ENCODE assay signal across 38 mouse cellular contexts in genomic region chr14:57755661-57756060, GRCm38 (mm10). TPM values are rescaled to one million over a fixed set of nuclear protein-coding genes. Genes with fewer than 3 reads are reported as not detected.
A peak's percentile ranks its signal among the peaks of the same experiment; 100 is the strongest.
DNase-seq lines count a peak whose midpoint lies in the region; ATAC-seq and TF ChIP-seq lines count a peak whose summit lies in the region.
"Had no signal": no experiment of that assay in that cellular context is flagged by ENCODE, and none has a peak within 500 bp of the region (broad histone marks: within the 10 kb centered on the region; RNA-seq: fewer than 3 reads in every experiment).

No protein-coding gene starts in this region.

- 0 out of 2 replicates have a peak, but pooled peaks have one; percentile 22 for ATAC-seq in erythroblast, adult 5-6 weeks (replicated peaks; ENCODE audit: low FRiP score, poor library complexity, severe bottlenecking)
- peak; percentile 70 for ATAC-seq in liver, embryonic 12.5 days
- ATAC-seq in liver, postnatal 0 days, result peak; percentile 67
- ATAC-seq: activated CD4-positive, CD25-positive, alpha-beta regulatory T cell, adult 4 months; CD4-positive, CD25-positive, alpha-beta regulatory T cell, adult 4 months; forebrain, embryonic 15.5 days; midbrain, embryonic 15.5 days had no signal

- no peaks in the 10 kb centered on the region; a peak in 1 of 4 replicates for H3K27me3 ChIP-seq in MEL (ENCODE audit: control insufficient read depth in 1 of 2, insufficient read depth in 2 of 2, low read length in 2 of 2)
- H3K27me3 ChIP-seq in liver, embryonic 12.5 days (replicated peaks), result no peaks in the 10 kb centered on the region; the same call in 1 of the 2 replicates
- no peaks in the 10 kb centered on the region for H3K27me3 ChIP-seq in liver, postnatal 0 days (ENCODE audit: insufficient read depth, low read length)
- H3K27me3 ChIP-seq in hindbrain, embryonic 10.5 days (ENCODE audit: insufficient read depth, poor library complexity, severe bottlenecking), result no peaks in the 10 kb centered on the region
- H3K27me3 ChIP-seq: forebrain, embryonic 15.5 days; heart, embryonic 13.5 days; hindbrain, embryonic 12.5 days; megakaryocyte, embryonic 14.5 days; midbrain, embryonic 15.5 days; neural tube, embryonic 15.5 days had no signal

- DNase-seq in MEL (ENCODE audit: low read depth, low spot score), result peak; percentile 13
- DNase-seq in liver, postnatal 0 days, result no peak
- DNase-seq in urinary bladder, adult 2 months (ENCODE audit: low spot score), result no peak
- no peak for DNase-seq in right cerebral cortex, postnatal 10 days (ENCODE audit: low spot score in 2 of 2)
- no peak for DNase-seq in left cerebral cortex, postnatal 10 days (ENCODE audit: extremely low spot score in 1 of 2, low spot score in 2 of 2)
- no peak for DNase-seq in hindbrain, embryonic 10.5 days (ENCODE audit: low spot score)
- DNase-seq: adrenal gland, adult 2 months; adrenal gland, postnatal 36 days; cerebellum, adult 9-10 months; cerebellum, postnatal 36 days; gastrocnemius, adult 2 months; gastrocnemius, postnatal 36 days; heart, adult 2 months; heart, postnatal 10 days; kidney, adult 11 months; kidney, postnatal 14 days; layer of hippocampus, adult 9-11 months; lung, postnatal 36 days; right cerebral cortex, adult 18-20 months had no signal

- H3K4me2 ChIP-seq in liver, embryonic 12.5 days, result no peak overlapping the region
- peak overlapping the region; percentile 5; the same call in 1 of the 2 replicates for H3K4me2 ChIP-seq in liver, postnatal 0 days (ENCODE audit: low read depth, low read length)
- H3K4me2 ChIP-seq: forebrain, embryonic 15.5 days; heart, embryonic 13.5 days; hindbrain, embryonic 12.5 days; midbrain, embryonic 15.5 days; neural tube, embryonic 15.5 days had no signal

- no peak overlapping the region for H3K9ac ChIP-seq in MEL (ENCODE audit: control insufficient read depth, low read depth, low read length, poor library complexity, severe bottlenecking)
- H3K9ac ChIP-seq in liver, embryonic 12.5 days, result no peak overlapping the region
- no peak overlapping the region for H3K9ac ChIP-seq in liver, postnatal 0 days (replicated peaks)
- H3K9ac ChIP-seq: forebrain, embryonic 15.5 days; heart, embryonic 13.5 days; hindbrain, embryonic 12.5 days; midbrain, embryonic 15.5 days; neural tube, embryonic 15.5 days had no signal

- no peak for TF ChIP-seq CTCF in MEL (IDR thresholded peaks at IDR 0.05 in 2 of 3, conservative IDR thresholded peaks at IDR 0.05 in 1 of 3; ENCODE audit: control insufficient read depth in 1 of 3, insufficient read depth in 1 of 3, low read depth in 2 of 3, low read length in 3 of 3, poor library complexity in 1 of 3, severe bottlenecking in 1 of 3)
- TF ChIP-seq CTCF in liver, postnatal 0 days (IDR thresholded peaks at IDR 0.05; ENCODE audit: low read depth), result no peak

- H3K27ac ChIP-seq in MEL (ENCODE audit: control insufficient read depth, low read depth, low read length), result no peak overlapping the region
- peak overlapping the region; percentile 4; the same call in 1 of the 2 replicates for H3K27ac ChIP-seq in liver, embryonic 12.5 days
- peak overlapping the region; percentile 68 for H3K27ac ChIP-seq in liver, postnatal 0 days (ENCODE audit: low read depth)
- no peak overlapping the region for H3K27ac ChIP-seq in hindbrain, embryonic 10.5 days
- H3K27ac ChIP-seq: forebrain, embryonic 10.5 days; forebrain, embryonic 15.5 days; gastrocnemius, adult 2 months; heart, adult 2 months; heart, embryonic 13.5 days; hindbrain, embryonic 12.5 days; midbrain, embryonic 15.5 days; neural tube, embryonic 15.5 days had no signal

- TF ChIP-seq POLR2A in MEL (IDR thresholded peaks at IDR 0.05; ENCODE audit: control insufficient read depth in 1 of 2, insufficient read depth in 1 of 2, low read depth in 1 of 2, low read length in 2 of 2, poor library complexity in 1 of 2), result no peak

- WGBS in liver, embryonic 12.5 days (ENCODE audit: insufficient replicate concordance), result 69% methylated on average over 2 of the region's 2 CpGs
- WGBS in liver, postnatal 0 days (ENCODE audit: insufficient replicate concordance), result 54% methylated on average over 2 of the region's 2 CpGs
- 91% methylated on average over 2 of the region's 2 CpGs for WGBS in hindbrain, embryonic 10.5 days

- intact Hi-C loops in left cerebral cortex, postnatal 10 days (cut with DNase I), result no loop called here

- peaks cover 7 to 14% of the 10 kb centered on the region in 2 experiments for H3K4me1 ChIP-seq in MEL (ENCODE audit: control insufficient read depth in 1 of 2, insufficient read depth in 2 of 2, low read length in 2 of 2)
- H3K4me1 ChIP-seq in liver, embryonic 12.5 days, result peaks cover 65% of the 10 kb centered on the region
- peaks cover 45% of the 10 kb centered on the region for H3K4me1 ChIP-seq in liver, postnatal 0 days (ENCODE audit: insufficient read depth)
- peaks cover 16% of the 10 kb centered on the region for H3K4me1 ChIP-seq in hindbrain, embryonic 10.5 days (replicated peaks)
- H3K4me1 ChIP-seq: neural tube, embryonic 15.5 days had no signal

- H3K9me3 ChIP-seq in MEL (replicated peaks; ENCODE audit: insufficient read depth, low read length), result no peaks in the 10 kb centered on the region
- no peaks in the 10 kb centered on the region for H3K9me3 ChIP-seq in liver, embryonic 12.5 days (replicated peaks)
- no peaks in the 10 kb centered on the region for H3K9me3 ChIP-seq in liver, postnatal 0 days (ENCODE audit: low read length)
- H3K9me3 ChIP-seq in hindbrain, embryonic 10.5 days, result no peaks in the 10 kb centered on the region
- H3K9me3 ChIP-seq: forebrain, embryonic 10.5 days; forebrain, embryonic 15.5 days; heart, embryonic 13.5 days; hindbrain, embryonic 12.5 days; midbrain, embryonic 15.5 days; neural tube, embryonic 15.5 days had no signal

- H3K36me3 ChIP-seq in MEL (ENCODE audit: control insufficient read depth in 1 of 2, insufficient read depth in 2 of 2, low read length in 2 of 2), result peaks cover 0 to 16% of the 10 kb centered on the region in 2 experiments; a peak in 2 of 4 replicates
- no peaks in the 10 kb centered on the region for H3K36me3 ChIP-seq in liver, embryonic 12.5 days
- no peaks in the 10 kb centered on the region for H3K36me3 ChIP-seq in liver, postnatal 0 days (replicated peaks; ENCODE audit: insufficient read depth, low read length)
- H3K36me3 ChIP-seq in hindbrain, embryonic 10.5 days, result no peaks in the 10 kb centered on the region
- H3K36me3 ChIP-seq: forebrain, embryonic 10.5 days; forebrain, embryonic 15.5 days; heart, embryonic 13.5 days; hindbrain, embryonic 12.5 days; midbrain, embryonic 15.5 days; neural tube, embryonic 15.5 days had no signal

- TF ChIP-seq RAD21 in MEL (IDR thresholded peaks at IDR 0.05; ENCODE audit: low read depth, low read length), result no peak

- no peak overlapping the region for H3K4me3 ChIP-seq in MEL (ENCODE audit: control insufficient read depth in 1 of 2, insufficient read depth in 1 of 2, low read depth in 2 of 2, low read length in 2 of 2)
- no peak overlapping the region for H3K4me3 ChIP-seq in liver, embryonic 12.5 days
- no peak overlapping the region for H3K4me3 ChIP-seq in liver, postnatal 0 days (ENCODE audit: low read depth, low read length)
- H3K4me3 ChIP-seq in hindbrain, embryonic 10.5 days, result no peak overlapping the region
- H3K4me3 ChIP-seq: forebrain, embryonic 10.5 days; forebrain, embryonic 15.5 days; gastrocnemius, adult 2 months; heart, adult 2 months; heart, embryonic 13.5 days; hindbrain, embryonic 12.5 days; megakaryocyte, embryonic 14.5 days; midbrain, embryonic 15.5 days; neural tube, embryonic 15.5 days had no signal

- no peaks in the 10 kb centered on the region for H3K79me2 ChIP-seq in MEL (ENCODE audit: control insufficient read depth, insufficient read depth, low read length, poor library complexity)

- no peak for TF ChIP-seq EP300 in MEL (IDR thresholded peaks at IDR 0.05; ENCODE audit: low read depth in 1 of 2, low read length in 2 of 2)
- no peak for TF ChIP-seq EP300 in liver, postnatal 0 days (IDR thresholded peaks at IDR 0.05; ENCODE audit: low read depth)

RNA-seq across cellular contexts. Expression of gene Lats2, which starts 2.5 kb away (rescaled TPM):
- total RNA-seq in MEL (2012; rRNA removed), result 0.98 and 1.1 TPM in 2 replicates
- 1 to 10 TPM in 1 of 2 experiments, not detected in 1; 2.6 TPM for polyA plus RNA-seq in MEL (2012; ENCODE audit: insufficient read depth in 1 of 2, insufficient read length in 2 of 2, low read depth in 1 of 2, low replicate concordance in 2 of 2, missing spikeins in 1 of 2)
- 6.3 and 7.9 TPM in 2 replicates for total RNA-seq in erythroblast, adult 5-6 weeks (2015; ENCODE audit: low replicate concordance)
- total RNA-seq in erythroblast, adult 5-6 weeks (2017; ENCODE audit: low replicate concordance), result 9.9 and 16.0 TPM in 2 replicates
- 6.6 and 7.3 TPM in 2 replicates for polyA plus RNA-seq in liver, embryonic 12.5 days (2016; fragmentation: Nextera tagmentation; extraction: Ambion mirVana)
- 4.7 and 4.9 TPM in 2 replicates for polyA plus RNA-seq in liver, postnatal 0 days (2015; fragmentation: Nextera tagmentation; extraction: Ambion mirVana)
- polyA plus RNA-seq in urinary bladder, adult 2 months (2012; rRNA removed), result 35.2 and 35.9 TPM in 2 replicates
- total RNA-seq in left cerebral cortex, postnatal 10 days (2021), result 10 to 100 TPM in 1 of 2 experiments, 1 to 10 TPM in 1; 9.6 to 14.4 TPM
- polyA plus RNA-seq in hindbrain, embryonic 10.5 days (2016; fragmentation: Nextera tagmentation; extraction: Ambion mirVana), result 16.1 and 17.5 TPM in 2 replicates

RNA-seq across cellular contexts. Expression of gene Gm49361, which starts 9.8 kb away (rescaled TPM):
- total RNA-seq in MEL (2012; rRNA removed), result not detected in 2 replicates
- polyA plus RNA-seq in MEL (2012; ENCODE audit: insufficient read depth in 1 of 2, insufficient read length in 2 of 2, low read depth in 1 of 2, low replicate concordance in 2 of 2, missing spikeins in 1 of 2), result not detected
- not detected in 2 replicates for total RNA-seq in erythroblast, adult 5-6 weeks (2015; ENCODE audit: low replicate concordance)
- total RNA-seq in erythroblast, adult 5-6 weeks (2017; ENCODE audit: low replicate concordance), result not detected in 2 replicates
- polyA plus RNA-seq in liver, embryonic 12.5 days (2016; fragmentation: Nextera tagmentation; extraction: Ambion mirVana), result not detected in 2 replicates
- polyA plus RNA-seq in liver, postnatal 0 days (2015; fragmentation: Nextera tagmentation; extraction: Ambion mirVana), result not detected in 2 replicates
- polyA plus RNA-seq in urinary bladder, adult 2 months (2012; rRNA removed), result not detected in 2 replicates
- under 1 TPM in 1 of 2 experiments, not detected in 1; 0.65 TPM for total RNA-seq in left cerebral cortex, postnatal 10 days (2021)
- polyA plus RNA-seq in hindbrain, embryonic 10.5 days (2016; fragmentation: Nextera tagmentation; extraction: Ambion mirVana), result not detected in 2 replicates
- total RNA-seq: gastrocnemius, adult 2 months; liver, adult 2 months had no signal
- polyA plus RNA-seq: activated CD4-positive, CD25-positive, alpha-beta regulatory T cell, adult 4 months; adrenal gland, adult 2 months; brain, embryonic 14.5 days; CD4-positive, CD25-positive, alpha-beta regulatory T cell, adult 4 months; embryonic facial prominence, embryonic 11.5 days; forebrain, embryonic 10.5 days; forebrain, embryonic 15.5 days; frontal cortex, adult 2 months; heart, adult 2 months; heart, embryonic 13.5 days; hindbrain, embryonic 12.5 days; kidney, embryonic 14.5 days; limb, embryonic 11.5 days; liver, adult 2 months; lung, embryonic 16.5 days; midbrain, embryonic 15.5 days; neural tube, embryonic 15.5 days; stomach, embryonic 14.5 days had no signal

RNA-seq across cellular contexts. Expression of gene Sap18, which starts 42.3 kb away (rescaled TPM):
- total RNA-seq in MEL (2012; rRNA removed), result 201 and 226 TPM in 2 replicates
- polyA plus RNA-seq in MEL (2012; ENCODE audit: insufficient read depth in 1 of 2, insufficient read length in 2 of 2, low read depth in 1 of 2, low replicate concordance in 2 of 2, missing spikeins in 1 of 2), result 10 to 100 TPM in 1 of 2 experiments, not detected in 1; 13.7 TPM
- total RNA-seq in erythroblast, adult 5-6 weeks (2015; ENCODE audit: low replicate concordance), result 35.7 and 47.8 TPM in 2 replicates
- 4.3 and 16.0 TPM in 2 replicates for total RNA-seq in erythroblast, adult 5-6 weeks (2017; ENCODE audit: low replicate concordance)
- polyA plus RNA-seq in liver, embryonic 12.5 days (2016; fragmentation: Nextera tagmentation; extraction: Ambion mirVana), result 14.5 and 16.1 TPM in 2 replicates
- 11.1 and 12.2 TPM in 2 replicates for polyA plus RNA-seq in liver, postnatal 0 days (2015; fragmentation: Nextera tagmentation; extraction: Ambion mirVana)
- polyA plus RNA-seq in urinary bladder, adult 2 months (2012; rRNA removed), result 38.9 and 49.8 TPM in 2 replicates
- 10 to 100 TPM; 33.2 to 69.0 TPM for total RNA-seq in left cerebral cortex, postnatal 10 days (2021)
- 21.3 and 31.3 TPM in 2 replicates for polyA plus RNA-seq in hindbrain, embryonic 10.5 days (2016; fragmentation: Nextera tagmentation; extraction: Ambion mirVana)

Comparison
In these comparisons a context has a peak if more than half of its experiments do, and no peak if none do; other contexts are left out.
1. H3K27ac ChIP-seq: peak in liver, embryonic 12.5 days (single experiment) and liver, postnatal 0 days (single experiment); none in MEL (single experiment) and hindbrain, embryonic 10.5 days (single experiment).
2. Peak in every context shown above with its lines, with median percentiles within 50 percentile points of each other: ATAC-seq.